Mouse (Mus musculus) limb, embryonic 13.5 days (tissue): Measurements from ENCODE around the gene Ppm1k. TPM values are rescaled to one million over a fixed set of nuclear protein-coding genes. Genes with fewer than 3 reads are reported as not detected.
"Not testable (repeated sequence)": the region's sequence is repeated elsewhere in the genome, so short reads cannot be mapped to it uniquely, and the experiment has no call there.

ENCODE experiments used
- ATAC-seq: fragments of 200-750 bp; cut with Nextera tagmentation; 2 replicates; pipeline ENCODE4 v1.8.0; 2017; ENCODE audit warnings: low read depth, moderate number of reproducible peaks, moderate TSS enrichment; ENCODE audit not compliant: low FRiP score
- H3K27ac ChIP-seq: fragments of 300-500 bp; sonication (generic); 2 replicates; pipeline ENCODE4 v1.5.1; 2015; ENCODE audit warnings: inconsistent platforms, mild to moderate bottlenecking, moderate library complexity
- H3K27me3 ChIP-seq: fragments of 300-500 bp; sonication (generic); 2 replicates; pipeline ENCODE4 v1.6.1; 2015; ENCODE audit warnings: mild to moderate bottlenecking, inconsistent platforms
- H3K36me3 ChIP-seq: fragments of 300-500 bp; sonication (generic); 2 replicates; pipeline ENCODE4 v1.6.1; 2015; ENCODE audit warnings: inconsistent platforms, mild to moderate bottlenecking, moderate library complexity
- H3K4me1 ChIP-seq: fragments of 300-500 bp; sonication (generic); 2 replicates; pipeline ENCODE4 v1.6.1; 2015; ENCODE audit warnings: inconsistent platforms
- H3K4me2 ChIP-seq: fragments of 300-500 bp; sonication (generic); replicated peaks from 2 replicates; pipeline ENCODE4 v1.6.1; 2015; ENCODE audit warnings: inconsistent platforms, mild to moderate bottlenecking, moderate library complexity
- H3K4me3 ChIP-seq: fragments of 300-500 bp; sonication (generic); 2 replicates; pipeline ENCODE4 v1.5.1; 2015; ENCODE audit warnings: moderate library complexity, mild to moderate bottlenecking, inconsistent platforms
- H3K9ac ChIP-seq: fragments of 300-500 bp; sonication (generic); 2 replicates; pipeline ENCODE4 v1.6.1; 2015; ENCODE audit warnings: mild to moderate bottlenecking, inconsistent platforms
- H3K9me3 ChIP-seq: fragments of 300-500 bp; sonication (generic); 2 replicates; pipeline ENCODE4 v1.6.1; 2016; ENCODE audit warnings: inconsistent platforms
- WGBS: fragments of 180-500 bp; shearing (Covaris S2); methylation state at CpG from one replicate; pipeline ENCODE4 v1.1.7; 2015; 5-methylcytosine and 5-hydroxymethylcytosine counted together
- polyA plus RNA-seq: library from polyadenylated mRNA; unstranded; fragments of >200 nt; fragmentation: Nextera tagmentation; extraction: Ambion mirVana; gene quantifications from 2 replicates; pipeline ENCODE4 v1.2.1, GENCODE M21; 2015

Gene Ppm1k
- polyA plus RNA-seq, 1 experiment from 2014 or later: 5.3 TPM

- not testable (repeated sequence) for H3K27me3 ChIP-seq, H3K27ac ChIP-seq, H3K9ac ChIP-seq, H3K4me1 ChIP-seq, H3K4me3 ChIP-seq, H3K9me3 ChIP-seq, ATAC-seq, H3K4me2 ChIP-seq, H3K36me3 ChIP-seq
Measured at GRCm38 (mm10) chr6:57543591-57543990, 8.3 kb upstream of the Ppm1k start.

DNA sequence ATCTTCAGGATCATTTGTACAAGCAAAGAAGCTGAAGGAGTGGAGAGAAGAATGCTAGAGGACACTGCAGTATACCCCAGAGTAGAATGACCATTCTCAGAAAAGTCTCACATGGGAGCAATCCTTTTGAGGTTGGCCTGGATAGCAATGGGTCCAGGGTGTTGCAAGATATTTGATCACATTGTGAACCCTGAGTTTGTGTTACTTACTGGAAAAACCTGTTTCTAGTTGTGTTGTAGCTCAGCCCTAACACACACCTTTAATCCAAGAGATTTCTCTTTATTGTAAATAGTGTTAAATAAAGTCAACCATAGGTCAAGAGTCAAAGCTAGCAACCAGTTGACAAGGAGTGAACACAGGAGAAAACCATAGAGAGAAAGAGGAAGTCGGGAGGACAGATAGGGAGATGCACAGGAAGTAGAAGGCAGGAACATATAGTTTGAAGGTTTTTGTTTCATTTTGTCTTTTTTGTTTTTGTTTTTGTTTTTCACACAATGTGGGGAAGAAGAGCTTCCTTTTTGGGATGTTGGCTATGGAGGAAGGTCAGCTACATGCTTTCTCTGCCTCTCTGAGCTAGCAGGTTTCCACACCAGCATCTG is 6.6 kb upstream of the Ppm1k start:
- H3K27me3 ChIP-seq: no peaks in the 10 kb centered on the region
- H3K4me1 ChIP-seq: no peaks in the 10 kb centered on the region
- no peak for ATAC-seq
- H3K9me3 ChIP-seq: no peaks in the 10 kb centered on the region
- no peak overlapping the region for H3K27ac ChIP-seq
- WGBS: 93% methylated on average over 1 of the region's 1 CpGs
- no peak overlapping the region for H3K9ac ChIP-seq
- H3K4me2 ChIP-seq: no peak overlapping the region
- H3K4me3 ChIP-seq: no peak overlapping the region
- H3K36me3 ChIP-seq: no peaks in the 10 kb centered on the region

- no peak for ATAC-seq
- Histone ChIP-seq H3K4me2 (no peak overlapping the region), H3K4me1 (no peaks in the 10 kb centered on the region), H3K36me3 (no peaks in the 10 kb centered on the region), H3K9ac (no peak overlapping the region), H3K4me3 (no peak overlapping the region), H3K9me3 (no peaks in the 10 kb centered on the region), H3K27me3 (no peaks in the 10 kb centered on the region), H3K27ac (no peak overlapping the region)
- 80% methylated on average over 5 of the region's 5 CpGs for WGBS
Measured at GRCm38 (mm10) chr6:57540950-57541498, 5.8 kb upstream of the Ppm1k start.

- Histone ChIP-seq H3K4me2 (no peak overlapping the region), H3K36me3 (no peaks in the 10 kb centered on the region), H3K9ac (no peak overlapping the region), H3K27me3 (no peaks in the 10 kb centered on the region), H3K4me1 (peaks cover 13% of the 10 kb centered on the region), H3K27ac (no peak overlapping the region), H3K4me3 (no peak overlapping the region), H3K9me3 (no peaks in the 10 kb centered on the region)
- WGBS: 87% methylated on average over 5 of the region's 5 CpGs
- ATAC-seq: no peak
Measured at GRCm38 (mm10) chr6:57537887-57538286, 2.6 kb upstream of the Ppm1k start.

DNA sequence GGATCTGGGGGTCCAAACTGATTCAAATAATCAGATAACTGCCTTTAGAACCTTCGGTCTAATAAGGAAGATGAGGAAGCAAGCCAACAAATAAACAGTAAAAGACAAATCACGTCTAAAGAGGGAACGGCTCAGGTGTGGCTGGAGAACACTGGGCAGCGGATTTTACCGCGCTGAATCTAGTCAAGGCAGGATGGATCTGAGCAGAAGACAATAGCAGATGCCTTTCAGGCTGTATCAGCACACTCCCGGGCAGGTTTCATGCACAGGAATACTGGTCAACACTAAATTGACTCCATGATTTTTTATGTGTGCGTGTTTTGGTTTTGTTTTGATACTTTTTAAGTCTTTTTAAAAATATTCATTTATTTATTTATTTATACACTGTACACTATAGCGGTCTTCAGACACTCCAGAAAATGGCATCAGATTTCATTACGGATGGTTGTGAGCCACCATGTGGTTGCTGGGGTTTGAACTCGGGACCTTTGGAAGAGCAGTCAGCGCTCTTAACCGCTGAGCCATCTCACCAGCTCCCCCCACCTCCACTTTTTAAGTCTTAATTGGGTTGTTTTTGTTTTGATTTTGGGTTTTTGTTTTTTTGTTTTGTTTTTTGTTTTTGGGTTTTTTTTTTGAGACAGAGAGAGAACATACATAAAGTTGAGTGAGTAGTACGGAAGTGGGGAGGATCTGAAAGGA is 852 bp upstream of the Ppm1k start:
- no peaks in the 10 kb centered on the region for H3K36me3 ChIP-seq
- H3K4me2 ChIP-seq: peak overlapping the region; percentile 73
- no peaks in the 10 kb centered on the region for H3K27me3 ChIP-seq
- ATAC-seq: peak; percentile 32; the same call in 1 of the 2 replicates
- H3K4me3 ChIP-seq: peak overlapping the region; percentile 78
- no peaks in the 10 kb centered on the region for H3K9me3 ChIP-seq
- 21% methylated on average over 14 of the region's 14 CpGs for WGBS
- H3K4me1 ChIP-seq: peaks cover 13% of the 10 kb centered on the region
- peak overlapping the region; percentile 61 for H3K9ac ChIP-seq
- H3K27ac ChIP-seq: peak overlapping the region; percentile 85; the same call in 1 of the 2 replicates

DNA sequence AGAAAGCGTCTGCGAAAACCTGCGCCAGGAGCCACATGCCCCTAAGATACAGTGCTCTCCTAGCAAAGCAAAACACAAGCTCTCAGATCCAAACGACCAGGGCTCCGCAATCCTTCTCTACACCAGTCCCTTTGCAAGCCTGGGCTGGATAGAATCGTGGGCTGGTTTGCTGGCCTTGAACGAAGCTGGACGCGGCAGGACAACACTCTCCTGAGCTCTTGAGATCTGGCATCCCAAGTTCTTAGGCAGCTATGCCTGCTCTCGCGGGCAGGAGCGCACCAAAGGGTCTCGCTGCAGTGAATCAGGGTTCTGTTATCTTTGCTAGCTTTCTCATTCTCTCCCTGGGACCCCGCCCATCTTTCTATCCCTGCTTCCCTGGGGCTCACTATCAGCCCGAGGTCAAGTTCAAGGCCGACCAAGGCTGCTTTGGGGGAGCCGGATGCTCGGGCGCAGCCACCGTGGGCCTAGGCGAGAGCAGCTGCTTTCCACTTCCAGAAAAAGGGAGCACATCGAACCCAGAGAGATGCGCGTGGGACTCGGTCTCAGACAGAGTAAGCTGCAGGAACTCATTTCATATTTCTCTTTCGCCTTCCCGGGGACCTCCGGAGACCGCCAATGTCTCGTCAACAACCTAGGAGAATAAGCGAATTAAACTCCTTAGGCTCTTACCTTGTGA is 519 bp downstream of the Ppm1k start:
- H3K9me3 ChIP-seq: no peaks in the 10 kb centered on the region

GRCm38 (mm10) chr6:57534231-57534610 is 1.0 kb downstream of the Ppm1k start:
- Histone ChIP-seq H3K27me3 (no peaks in the 10 kb centered on the region), H3K9ac (peak overlapping the region; percentile 86), H3K36me3 (no peaks in the 10 kb centered on the region), H3K4me3 (peak overlapping the region; percentile 78), H3K4me1 (peaks cover 13% of the 10 kb centered on the region), H3K9me3 (no peaks in the 10 kb centered on the region), H3K4me2 (peak overlapping the region; percentile 87), H3K27ac (peak overlapping the region; percentile 84; the same call in 1 of the 2 replicates)
- 3% methylated on average over 8 of the region's 8 CpGs for WGBS
- ATAC-seq: no peak

More for the DNA sequence above, 519 bp downstream of the Ppm1k start:
- Histone ChIP-seq H3K4me3 (peak overlapping the region; percentile 78), H3K4me2 (peak overlapping the region; percentile 87), H3K27ac (peak overlapping the region; percentile 84), H3K36me3 (no peaks in the 10 kb centered on the region), H3K9ac (peak overlapping the region; percentile 86), H3K4me1 (peaks cover 13% of the 10 kb centered on the region), H3K27me3 (no peaks in the 10 kb centered on the region)
- WGBS: under 1% methylated on average over 31 of the region's 31 CpGs
- peak; percentile 13 for ATAC-seq

DNA sequence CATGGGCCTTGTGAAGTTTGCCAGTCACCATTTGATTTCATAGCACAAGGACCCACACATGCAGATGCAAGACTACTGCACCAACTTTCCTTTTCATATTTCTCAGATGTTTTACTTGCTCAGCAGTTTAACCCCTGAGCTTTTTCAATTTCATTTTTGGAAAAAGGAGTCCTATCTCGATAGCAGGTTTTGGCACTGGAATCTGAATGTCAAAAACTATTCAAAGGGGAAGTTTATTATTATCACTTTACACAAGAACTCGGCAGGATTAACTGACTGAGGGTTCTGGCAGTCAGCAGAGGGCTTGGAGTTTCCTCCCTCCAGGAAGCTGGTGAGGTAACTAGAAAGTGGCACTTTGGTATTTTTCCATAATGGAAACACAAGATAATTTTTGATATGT is 1.9 kb downstream of the Ppm1k start:
- Histone ChIP-seq H3K27me3 (no peaks in the 10 kb centered on the region), H3K27ac (no peak overlapping the region), H3K9me3 (no peaks in the 10 kb centered on the region), H3K9ac (0 out of 2 replicates have a peak overlapping the region, but pooled peaks have one; percentile 86), H3K4me3 (peak overlapping the region; percentile 78), H3K4me1 (peaks cover 13% of the 10 kb centered on the region), H3K4me2 (peak overlapping the region; percentile 87), H3K36me3 (no peaks in the 10 kb centered on the region)
- 53% methylated on average over 2 of the region's 2 CpGs for WGBS
- ATAC-seq: no peak

- Histone ChIP-seq H3K27me3 (no peaks in the 10 kb centered on the region), H3K4me3 (no peak overlapping the region), H3K4me2 (no peak overlapping the region), H3K9ac (no peak overlapping the region), H3K9me3 (no peaks in the 10 kb centered on the region), H3K36me3 (no peaks in the 10 kb centered on the region), H3K4me1 (peaks cover 13% of the 10 kb centered on the region), H3K27ac (no peak overlapping the region)
- WGBS: 75% methylated on average over 1 of the region's 1 CpGs
- ATAC-seq: no peak
Measured at GRCm38 (mm10) chr6:57532022-57532421, 3.2 kb downstream of the Ppm1k start.

- Histone ChIP-seq H3K4me2 (no peak overlapping the region), H3K27me3 (no peaks in the 10 kb centered on the region), H3K36me3 (no peaks in the 10 kb centered on the region), H3K27ac (no peak overlapping the region), H3K4me3 (no peak overlapping the region), H3K9me3 (no peaks in the 10 kb centered on the region), H3K4me1 (peaks cover 13% of the 10 kb centered on the region), H3K9ac (no peak overlapping the region)
- WGBS: 84% methylated on average over 1 of the region's 1 CpGs
- ATAC-seq: no peak
Measured at GRCm38 (mm10) chr6:57531441-57531840, 3.8 kb downstream of the Ppm1k start.

- no peak overlapping the region for H3K9ac ChIP-seq
- H3K4me3 ChIP-seq: no peak overlapping the region
- no peak overlapping the region for H3K27ac ChIP-seq
- ATAC-seq: no peak
- no peaks in the 10 kb centered on the region for H3K9me3 ChIP-seq
- H3K36me3 ChIP-seq: no peaks in the 10 kb centered on the region
- H3K27me3 ChIP-seq: no peaks in the 10 kb centered on the region
- whole genome bisulfite sequencing: 71% methylated on average over 4 of the region's 4 CpGs
- no peak overlapping the region for H3K4me2 ChIP-seq
- H3K4me1 ChIP-seq: peaks cover 13% of the 10 kb centered on the region
Measured at GRCm38 (mm10) chr6:57531011-57531410, 4.3 kb downstream of the Ppm1k start.

DNA sequence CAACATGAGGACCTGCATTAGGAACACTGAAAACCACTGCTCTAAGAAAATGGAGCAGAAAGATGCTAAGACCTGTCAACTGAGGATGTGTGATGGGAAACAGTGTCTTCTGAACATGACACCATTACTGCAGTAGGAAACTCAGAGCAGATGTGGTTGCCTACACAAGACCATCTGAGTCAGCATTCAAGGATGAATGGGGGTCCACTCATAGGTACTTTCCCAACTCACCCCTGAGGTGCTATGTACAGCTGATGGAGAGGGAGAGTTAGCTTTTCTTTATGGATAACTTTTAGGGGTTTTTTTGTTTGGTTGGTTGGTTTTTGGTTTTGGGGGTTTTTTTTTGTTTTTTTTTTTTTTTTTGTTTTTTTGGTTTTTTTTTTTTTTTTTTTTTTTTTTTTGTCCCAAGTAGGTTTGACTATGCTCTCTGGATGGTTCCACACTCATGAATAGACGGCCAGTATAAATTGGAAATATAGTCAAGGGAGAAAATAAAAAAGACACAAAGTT is 5.9 kb downstream of the Ppm1k start:
- ATAC-seq: no peak
- WGBS: 92% methylated on average over 1 of the region's 1 CpGs
- Histone ChIP-seq H3K27me3 (no peaks in the 10 kb centered on the region), H3K27ac (no peak overlapping the region), H3K9me3 (no peaks in the 10 kb centered on the region), H3K4me1 (peaks cover 13% of the 10 kb centered on the region), H3K9ac (no peak overlapping the region), H3K4me3 (no peak overlapping the region), H3K36me3 (peaks cover 6% of the 10 kb centered on the region; the same call in 1 of the 2 replicates), H3K4me2 (no peak overlapping the region)
